Mouse (Mus musculus) stomach, postnatal 0 days (tissue): Measurements from ENCODE around the gene Rbm6. TPM values are rescaled to one million over a fixed set of nuclear protein-coding genes. Genes with fewer than 3 reads are reported as not detected.

Experiments
- ATAC-seq: fragments of 200-750 bp; cut with Nextera tagmentation; 2 replicates; pipeline ENCODE4 v1.8.0; 2017; ENCODE audit not compliant: low FRiP score, low TSS enrichment
- DNase-seq: peaks from one replicate; pipeline ENCODE4 v3.0.0-alpha.2; 2016; ENCODE audit warnings: low spot score
- H3K27ac ChIP-seq: fragments of 300-500 bp; sonication (generic); replicated peaks from 2 replicates; pipeline ENCODE4 v1.5.1; 2014; ENCODE audit warnings: mild to moderate bottlenecking, control low read depth
- H3K27me3 ChIP-seq: fragments of 300-500 bp; sonication (generic); 2 replicates; pipeline ENCODE4 v1.6.1; 2014; ENCODE audit warnings: low read length; ENCODE audit not compliant: control insufficient read depth, insufficient read depth
- H3K36me3 ChIP-seq: fragments of 300-500 bp; sonication (generic); 2 replicates; pipeline ENCODE4 v1.6.1; 2014; ENCODE audit warnings: low read length, mixed read lengths; ENCODE audit not compliant: control insufficient read depth, insufficient read depth
- H3K4me1 ChIP-seq: fragments of 300-500 bp; sonication (generic); replicated peaks from 2 replicates; pipeline ENCODE4 v1.6.1; 2014; ENCODE audit warnings: antibody characterized with exemption; ENCODE audit not compliant: control insufficient read depth, insufficient read depth
- H3K4me2 ChIP-seq: fragments of 300-500 bp; sonication (generic); replicated peaks from 2 replicates; pipeline ENCODE4 v1.6.1; 2014; ENCODE audit warnings: low read depth, mild to moderate bottlenecking, control low read depth, moderate library complexity
- H3K4me3 ChIP-seq: fragments of 300-500 bp; sonication (generic); 2 replicates; pipeline ENCODE4 v1.5.1; 2014; ENCODE audit warnings: low read depth, low read length, control low read depth
- H3K9ac ChIP-seq: fragments of 300-500 bp; sonication (generic); 2 replicates; pipeline ENCODE4 v1.6.1; 2014; ENCODE audit warnings: mild to moderate bottlenecking, low read length, control low read depth, mixed read lengths
- H3K9me3 ChIP-seq: fragments of 300-500 bp; sonication (generic); 2 replicates; pipeline ENCODE4 v1.6.1; 2016; ENCODE audit warnings: low read length; ENCODE audit not compliant: control insufficient read depth
- CTCF ChIP-seq: IDR thresholded peaks from 2 replicates; pipeline ENCODE4 v1.5.1; 2016; ENCODE audit warnings: antibody characterized with exemption, low read depth, mild to moderate bottlenecking, moderate library complexity
- EP300 ChIP-seq: optimal IDR thresholded peaks from 2 replicates; pipeline ENCODE3; 2016; ENCODE audit warnings: antibody characterized with exemption
- WGBS: fragments of 180-500 bp; shearing (Covaris S2); extraction: QIAGEN DNeasy Blood & Tissue Kit; methylation state at CpG from one replicate; pipeline ENCODE4 v1.1.7; 2014; 5-methylcytosine and 5-hydroxymethylcytosine counted together
- polyA plus RNA-seq: library from polyadenylated mRNA; unstranded; fragments of >200 nt; fragmentation: Nextera tagmentation; extraction: Ambion mirVana; gene quantifications from 2 replicates; pipeline ENCODE4 v1.2.1, GENCODE M21; 2015

The Rbm6 gene
- polyA plus RNA-seq, 1 experiment from 2014 or later: 25.6 TPM

- no peaks in the 10 kb centered on the region for H3K4me1 ChIP-seq
- WGBS: 97% methylated on average over 2 of the region's 2 CpGs
- no peak overlapping the region for H3K9ac ChIP-seq
- DNase-seq: no peak
- no peak overlapping the region for H3K4me3 ChIP-seq
- H3K4me2 ChIP-seq: no peak overlapping the region
- TF ChIP-seq CTCF (no peak), EP300 (no peak)
- H3K9me3 ChIP-seq: no peaks in the 10 kb centered on the region
- no peaks in the 10 kb centered on the region for H3K36me3 ChIP-seq
- no peak overlapping the region for H3K27ac ChIP-seq
- no peak for ATAC-seq
- no peaks in the 10 kb centered on the region for H3K27me3 ChIP-seq
These were observed 7.0 kb downstream of the Rbm6 start for GRCm38 (mm10) chr9:107866081-107866480.

- no peak overlapping the region for H3K4me3 ChIP-seq
- H3K36me3 ChIP-seq: no peaks in the 10 kb centered on the region
- H3K27ac ChIP-seq: no peak overlapping the region
- no peaks in the 10 kb centered on the region for H3K27me3 ChIP-seq
- no peaks in the 10 kb centered on the region for H3K9me3 ChIP-seq
- no peak for TF ChIP-seq EP300
- no peak for TF ChIP-seq CTCF
- 52% methylated on average over 1 of the region's 1 CpGs for WGBS
- no peak overlapping the region for H3K4me2 ChIP-seq
- no peak for ATAC-seq
- no peaks in the 10 kb centered on the region for H3K4me1 ChIP-seq
- H3K9ac ChIP-seq: no peak overlapping the region
- DNase-seq: no peak
These were observed 8.5 kb downstream of the Rbm6 start for GRCm38 (mm10) chr9:107864493-107864892.

- DNase-seq (no peak), ATAC-seq (no peak)
- no peak overlapping the region for H3K9ac ChIP-seq
- no peak overlapping the region for H3K27ac ChIP-seq
- no peaks in the 10 kb centered on the region for H3K27me3 ChIP-seq
- WGBS: 85% methylated on average over 3 of the region's 3 CpGs
- no peak overlapping the region for H3K4me2 ChIP-seq
- H3K4me1 ChIP-seq: no peaks in the 10 kb centered on the region
- no peaks in the 10 kb centered on the region for H3K9me3 ChIP-seq
- no peak overlapping the region for H3K4me3 ChIP-seq
- H3K36me3 ChIP-seq: no peaks in the 10 kb centered on the region
- no peak for TF ChIP-seq EP300
- TF ChIP-seq CTCF: no peak
These were observed 14.7 kb downstream of the Rbm6 start for GRCm38 (mm10) chr9:107858343-107858742.

- ATAC-seq: no peak
- 98% methylated on average over 7 of the region's 7 CpGs for WGBS
- no peak overlapping the region for H3K9ac ChIP-seq
- 0 out of 2 replicates have a peak, but pooled peaks cover 3% of the 10 kb centered on the region for H3K36me3 ChIP-seq
- no peak for DNase-seq
- H3K4me2 ChIP-seq: no peak overlapping the region
- no peaks in the 10 kb centered on the region for H3K4me1 ChIP-seq
- H3K27me3 ChIP-seq: no peaks in the 10 kb centered on the region
- no peak overlapping the region for H3K4me3 ChIP-seq
- H3K27ac ChIP-seq: no peak overlapping the region
- no peaks in the 10 kb centered on the region for H3K9me3 ChIP-seq
- TF ChIP-seq CTCF (no peak), EP300 (no peak)
These were observed 24.1 kb downstream of the Rbm6 start for GRCm38 (mm10) chr9:107848922-107849321.

- H3K4me2 ChIP-seq: no peak overlapping the region
- WGBS: 96% methylated on average over 2 of the region's 2 CpGs
- H3K36me3 ChIP-seq: 0 out of 2 replicates have a peak, but pooled peaks cover 3% of the 10 kb centered on the region
- no peak for DNase-seq
- H3K9me3 ChIP-seq: no peaks in the 10 kb centered on the region
- no peaks in the 10 kb centered on the region for H3K4me1 ChIP-seq
- TF ChIP-seq EP300 (no peak), CTCF (no peak)
- H3K27me3 ChIP-seq: no peaks in the 10 kb centered on the region
- ATAC-seq: no peak
- no peak overlapping the region for H3K27ac ChIP-seq
- H3K9ac ChIP-seq: no peak overlapping the region
- H3K4me3 ChIP-seq: no peak overlapping the region
These were observed 30.3 kb downstream of the Rbm6 start for GRCm38 (mm10) chr9:107842709-107843108.

GRCm38 (mm10) chr9:107838869-107839268, 34.2 kb downstream of the Rbm6 start:
- no peaks in the 10 kb centered on the region for H3K36me3 ChIP-seq
- no peak overlapping the region for H3K4me2 ChIP-seq
- no peaks in the 10 kb centered on the region for H3K9me3 ChIP-seq
- ATAC-seq (no peak), DNase-seq (no peak)
- 91% methylated on average over 1 of the region's 1 CpGs for WGBS
- H3K27me3 ChIP-seq: no peaks in the 10 kb centered on the region
- TF ChIP-seq CTCF (no peak), EP300 (no peak)
- H3K9ac ChIP-seq: no peak overlapping the region
- no peak overlapping the region for H3K27ac ChIP-seq
- H3K4me1 ChIP-seq: no peaks in the 10 kb centered on the region
- no peak overlapping the region for H3K4me3 ChIP-seq
